Mouse (Mus musculus): ENCODE measurements around the gene Wipf1.

The Wipf1 gene

GRCm38 (mm10) chr2:73545556-73545955, 16.0 kb upstream of the Wipf1 start:
- DNase-seq (ENCODE audit: low read depth, low spot score): peak; percentile 84

- no peak for DNase-seq (ENCODE audit: low read depth, low spot score)
Observed at GRCm38 (mm10) chr2:73540450-73541162, 11.1 kb upstream of the Wipf1 start.

DNA sequence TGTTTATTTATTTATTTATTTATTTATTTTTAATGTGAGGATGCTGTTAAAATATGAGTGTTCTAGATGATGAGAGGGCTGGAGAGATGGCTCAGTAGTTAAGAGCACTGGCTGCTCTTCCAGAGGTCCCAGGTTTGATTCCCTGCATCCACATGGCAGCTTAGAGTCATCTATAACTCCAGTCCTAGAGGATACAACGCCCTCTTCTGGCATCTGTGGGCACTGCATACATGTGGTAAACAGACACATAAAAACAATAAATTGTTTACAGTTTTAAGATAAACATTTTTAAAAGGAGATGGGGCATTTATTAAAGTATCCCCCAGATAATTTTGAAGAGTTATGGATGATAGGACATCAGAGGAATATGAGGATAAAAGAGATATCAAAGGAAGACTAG, 10.2 kb upstream of the Wipf1 start:
- no peak for DNase-seq (ENCODE audit: low read depth, low spot score)

DNA sequence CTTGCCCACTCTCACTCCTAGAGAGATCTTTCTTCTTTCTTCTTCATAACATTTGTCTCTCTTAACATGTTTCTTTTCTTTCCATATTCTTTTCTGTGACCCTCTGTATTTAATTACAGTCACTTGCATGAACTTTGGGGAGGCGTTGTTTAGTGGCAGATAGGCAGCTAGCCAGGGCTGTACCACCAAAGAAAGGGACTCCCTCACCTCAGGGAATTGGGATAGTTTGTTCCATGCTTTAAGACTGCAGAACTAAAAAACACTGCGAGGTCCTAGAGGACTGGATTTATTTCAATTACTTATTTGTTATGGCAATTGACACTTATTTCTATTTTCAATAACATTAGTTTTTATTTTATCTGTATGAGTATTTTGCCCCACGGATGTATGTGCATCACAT, 9.6 kb upstream of the Wipf1 start:
- DNase-seq (ENCODE audit: low read depth, low spot score): no peak

- DNase-seq (ENCODE audit: low read depth, low spot score): no peak
Observed at GRCm38 (mm10) chr2:73538590-73538989, 9.1 kb upstream of the Wipf1 start.

- DNase-seq (ENCODE audit: low read depth, low spot score): no peak
Observed at GRCm38 (mm10) chr2:73536091-73536783, 6.7 kb upstream of the Wipf1 start.

- no peak for DNase-seq (ENCODE audit: low read depth, low spot score)
Observed at GRCm38 (mm10) chr2:73534720-73535119, 5.2 kb upstream of the Wipf1 start.

DNA sequence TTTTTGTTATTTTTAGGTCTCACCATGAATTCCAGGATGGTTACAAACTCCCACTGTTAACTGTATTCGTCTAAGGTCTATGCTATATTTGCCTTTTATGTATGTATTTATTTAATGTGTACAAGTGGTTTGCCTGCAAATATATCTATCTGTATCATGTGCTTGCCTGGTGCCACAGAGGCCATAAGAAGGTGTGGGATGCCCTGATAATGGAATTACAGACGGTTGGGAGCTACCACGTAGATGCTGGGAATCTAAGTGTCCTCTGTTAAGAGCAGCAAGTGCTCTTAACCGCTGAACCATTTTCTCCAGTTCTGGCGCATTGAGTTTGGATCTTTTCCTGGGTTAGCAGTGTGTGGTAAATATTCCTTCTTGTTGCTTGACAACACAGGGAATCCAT, 953 bp upstream of the Wipf1 start:
- DNase-seq (ENCODE audit: low read depth, low spot score): no peak

GRCm38 (mm10) chr2:73528516-73529355, 798 bp downstream of the Wipf1 start:
- DNase-seq (ENCODE audit: low read depth, low spot score): no peak

DNA sequence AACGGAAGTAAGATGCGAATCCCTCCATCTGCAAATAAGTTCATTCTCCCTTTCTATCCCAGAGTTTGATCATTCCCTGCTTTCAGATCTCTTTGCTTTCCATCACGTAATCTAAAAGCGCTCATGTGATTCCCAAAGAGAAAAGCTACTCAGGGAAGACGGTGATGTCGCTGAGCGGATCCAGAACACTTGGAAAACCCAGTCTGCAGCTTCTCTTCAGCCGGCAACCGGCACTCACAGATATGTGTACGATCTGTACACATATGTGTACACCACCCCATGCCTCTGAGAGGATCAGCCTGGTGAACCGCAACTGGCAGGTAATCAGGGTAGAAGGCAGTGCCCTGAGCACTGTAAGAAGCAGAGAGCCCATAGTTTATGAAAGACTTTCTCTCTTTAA, 1.6 kb downstream of the Wipf1 start:
- DNase-seq (ENCODE audit: low read depth, low spot score): no peak

GRCm38 (mm10) chr2:73526691-73527090, 2.8 kb downstream of the Wipf1 start:
- DNase-seq (ENCODE audit: low read depth, low spot score): no peak

DNA sequence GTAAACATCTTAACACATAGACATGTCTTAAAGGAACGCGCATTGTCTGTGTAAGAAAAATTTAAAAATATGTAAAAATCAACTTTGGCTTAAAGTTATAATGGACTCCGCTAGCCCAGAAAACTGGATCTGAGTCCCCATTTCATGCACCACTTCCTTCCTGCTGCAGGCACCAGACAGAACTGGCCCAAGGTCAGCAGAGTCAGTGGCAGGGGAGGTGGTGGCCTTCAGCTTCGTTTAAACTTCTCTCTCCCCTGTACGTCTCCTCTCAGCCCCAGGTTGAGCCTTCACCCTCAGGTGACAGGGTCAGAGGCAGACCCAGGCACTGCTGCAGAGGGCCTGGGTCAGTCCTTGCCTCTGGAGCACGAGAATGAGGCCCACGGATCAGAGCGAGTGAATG, 6.6 kb downstream of the Wipf1 start:
- no peak for DNase-seq (ENCODE audit: low read depth, low spot score)

GRCm38 (mm10) chr2:73522336-73522735, 7.2 kb downstream of the Wipf1 start:
- DNase-seq (ENCODE audit: low read depth, low spot score): no peak

GRCm38 (mm10) chr2:73521737-73522136, 7.8 kb downstream of the Wipf1 start:
- DNase-seq (ENCODE audit: low read depth, low spot score): no peak

GRCm38 (mm10) chr2:73518966-73519365, 10.6 kb downstream of the Wipf1 start:
- DNase-seq (ENCODE audit: low read depth, low spot score): peak; percentile 53

- DNase-seq (ENCODE audit: low read depth, low spot score): no peak
Observed at GRCm38 (mm10) chr2:73518311-73518710, 11.2 kb downstream of the Wipf1 start.

- DNase-seq (ENCODE audit: low read depth, low spot score): no peak
Observed at GRCm38 (mm10) chr2:73514178-73514577, 15.4 kb downstream of the Wipf1 start.

- no peak for DNase-seq (ENCODE audit: low read depth, low spot score)
Observed at GRCm38 (mm10) chr2:73513204-73513749, 16.3 kb downstream of the Wipf1 start.

GRCm38 (mm10) chr2:73512044-73512443, 17.5 kb downstream of the Wipf1 start:
- no peak for DNase-seq (ENCODE audit: low read depth, low spot score)

DNA sequence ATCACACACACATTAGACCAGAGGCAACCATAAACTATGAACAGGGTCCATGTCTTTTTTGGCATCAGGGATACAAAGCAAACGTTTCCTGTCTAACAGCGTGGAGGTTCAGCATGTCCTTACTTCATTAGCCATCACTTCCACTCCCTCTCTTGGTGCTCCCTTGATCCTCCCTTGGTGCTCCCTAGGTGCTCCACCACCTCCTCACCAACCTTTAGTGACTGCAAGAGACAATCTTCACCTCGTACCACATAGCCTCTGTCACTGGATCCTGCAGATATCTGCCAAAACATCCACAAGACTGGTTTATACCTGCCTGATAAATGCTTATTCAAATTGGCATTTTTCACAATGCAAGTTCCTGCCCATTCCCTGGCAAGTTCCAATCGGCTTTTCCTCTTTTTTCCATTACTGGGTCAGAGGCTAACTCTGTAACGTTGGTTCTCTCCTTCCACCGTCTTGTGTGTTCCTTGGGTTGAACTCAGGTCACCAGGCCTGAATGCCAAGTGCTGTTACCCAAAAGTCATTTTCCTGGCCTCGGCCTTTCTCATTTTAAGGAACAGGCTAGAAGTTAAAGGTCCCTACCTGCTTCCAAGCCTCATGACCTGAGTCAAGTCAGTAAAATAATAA, 18.7 kb downstream of the Wipf1 start:
- DNase-seq (ENCODE audit: low read depth, low spot score): no peak

DNA sequence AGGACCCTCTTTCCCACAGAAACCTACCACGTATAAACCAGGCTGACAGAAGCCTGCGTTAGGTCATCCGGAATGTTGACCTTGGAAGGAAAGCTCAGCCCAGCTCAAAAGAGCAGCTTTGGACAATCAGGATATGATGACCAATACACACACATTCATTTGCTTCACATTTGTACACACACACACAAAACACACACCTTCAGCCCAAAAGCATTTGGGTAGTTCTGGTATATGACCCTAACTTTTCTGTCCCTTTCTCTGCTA, 19.6 kb downstream of the Wipf1 start:
- DNase-seq (ENCODE audit: low read depth, low spot score): no peak

Measured in forelimb bud, embryonic 11.5 days (tissue).